Mouse (Mus musculus): Measurements from ENCODE around the gene Ifitm5.

- TF ChIP-seq CTCF (IDR thresholded peaks at IDR 0.05; ENCODE audit: borderline replicate concordance, extremely low read depth, insufficient read depth, insufficient read length) (no peak), POLR2A (IDR thresholded peaks at IDR 0.05; ENCODE audit: borderline replicate concordance, extremely low read depth, insufficient read depth, insufficient read length, poor library complexity, severe bottlenecking) (no peak)
These were observed 41.1 kb upstream of the Ifitm5 start for GRCm38 (mm10) chr7:140991117-140991689.

Measured in brain, embryonic 14.5 days (tissue).